Mouse (Mus musculus): Measurements from ENCODE around the gene Fam208b.
"Not testable (repeated sequence)": the region's sequence is repeated elsewhere in the genome, so short reads cannot be mapped to it uniquely, and the experiment has no call there.

Fam208b gene

GRCm38 (mm10) chr13:3563130-3563529, 47.8 kb downstream of the Fam208b start:
- DNase-seq: no peak

GRCm38 (mm10) chr13:3547856-3548255, 63.1 kb downstream of the Fam208b start:
- no peak for DNase-seq

GRCm38 (mm10) chr13:3547410-3547809, 63.5 kb downstream of the Fam208b start:
- peak; percentile 43 to 70 for DNase-seq

GRCm38 (mm10) chr13:3544925-3545324, 66.0 kb downstream of the Fam208b start:
- DNase-seq: peak in 1 of 2 experiments; percentile 18

GRCm38 (mm10) chr13:3544077-3544874, 66.6 kb downstream of the Fam208b start:
- peak; percentile 29 to 52 for DNase-seq

- DNase-seq: no peak
These were observed 69.6 kb downstream of the Fam208b start for GRCm38 (mm10) chr13:3541159-3541782.

GRCm38 (mm10) chr13:3540166-3540565, 70.7 kb downstream of the Fam208b start:
- DNase-seq: no peak

- peak in 1 of 2 experiments; percentile 34 for DNase-seq
These were observed 71.8 kb downstream of the Fam208b start for GRCm38 (mm10) chr13:3538969-3539562.

- DNase-seq: peak; percentile 75 to 80
These were observed 72.5 kb downstream of the Fam208b start for GRCm38 (mm10) chr13:3538223-3538968.

- DNase-seq: peak; percentile 95 to 97
These were observed 73.2 kb downstream of the Fam208b start, which contains the start of gene Gdi2 for GRCm38 (mm10) chr13:3537594-3538222. TSS of gene Gdi2 (plus strand) at chr13:3538063.

GRCm38 (mm10) chr13:3534146-3534545, 76.8 kb downstream of the Fam208b start:
- no peak for DNase-seq

GRCm38 (mm10) chr13:3532451-3532850, 78.5 kb downstream of the Fam208b start:
- no peak for DNase-seq

- DNase-seq: no peak
These were observed 79.1 kb downstream of the Fam208b start for GRCm38 (mm10) chr13:3531692-3532320.

GRCm38 (mm10) chr13:3531176-3531575, 79.7 kb downstream of the Fam208b start:
- DNase-seq: not testable (repeated sequence)

GRCm38 (mm10) chr13:3530451-3530850, 80.5 kb downstream of the Fam208b start:
- no peak for DNase-seq

GRCm38 (mm10) chr13:3526328-3526727, 84.6 kb downstream of the Fam208b start:
- no peak for DNase-seq

GRCm38 (mm10) chr13:3525611-3526051, 85.3 kb downstream of the Fam208b start:
- DNase-seq: peak in 1 of 2 experiments; percentile 27

- DNase-seq: no peak
These were observed 87.0 kb downstream of the Fam208b start for GRCm38 (mm10) chr13:3523946-3524345.

GRCm38 (mm10) chr13:3523459-3523858, 87.4 kb downstream of the Fam208b start:
- peak in 1 of 2 experiments; percentile 43 for DNase-seq

- DNase-seq: not testable (repeated sequence)
These were observed 90.9 kb downstream of the Fam208b start for GRCm38 (mm10) chr13:3519994-3520393.

- DNase-seq: not testable (repeated sequence)
These were observed 91.6 kb downstream of the Fam208b start for GRCm38 (mm10) chr13:3519357-3519756.
